Mouse (Mus musculus): ENCODE data around the gene Ntmt1.

DNA sequence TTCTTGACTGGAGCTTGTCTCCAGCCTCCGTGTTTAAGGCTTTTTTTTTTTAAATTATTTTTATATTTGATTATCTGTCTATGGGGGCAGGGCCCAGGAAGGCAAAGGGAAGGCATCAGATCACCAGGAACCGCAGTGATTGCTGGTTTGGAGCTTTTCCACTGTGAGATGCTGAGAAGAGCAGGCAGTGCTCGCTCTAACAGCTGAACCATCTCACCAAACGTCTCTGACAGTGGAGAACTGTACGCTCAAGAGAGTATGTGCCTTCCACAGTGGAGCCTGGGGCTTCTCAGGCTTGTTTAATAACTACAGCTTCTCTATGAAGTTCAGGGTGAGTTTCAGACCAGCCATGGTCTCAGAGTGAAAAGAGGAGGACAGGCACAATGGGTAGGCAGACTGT is 1.9 kb downstream of the Ntmt1 start:
- TF ChIP-seq POLR2A (IDR thresholded peaks at IDR 0.05; ENCODE audit: insufficient read length, low read depth) (no peak), MAX (IDR thresholded peaks at IDR 0.05; ENCODE audit: low read depth) (no peak), USF1 (IDR thresholded peaks at IDR 0.05; ENCODE audit: low read depth) (no peak), CEBPB (IDR thresholded peaks at IDR 0.05; ENCODE audit: insufficient read depth, poor library complexity, severe bottlenecking) (no peak), TCF3 (IDR thresholded peaks at IDR 0.05; ENCODE audit: insufficient read length, low read depth) (no peak), TCF12 (IDR thresholded peaks at IDR 0.05; ENCODE audit: insufficient read depth, poor library complexity, severe bottlenecking) (no peak), E2F4 (IDR thresholded peaks at IDR 0.05; ENCODE audit: insufficient read depth) (no peak), POLR2AphosphoS2 (IDR thresholded peaks at IDR 0.05; ENCODE audit: insufficient read length, low read depth) (no peak), REST (IDR thresholded peaks at IDR 0.05; ENCODE audit: insufficient read depth, insufficient read length) (no peak), MYOG (IDR thresholded peaks at IDR 0.05; ENCODE audit: control insufficient read depth in 1 of 3, insufficient read depth in 1 of 3, insufficient read length in 2 of 3, low read depth in 2 of 3) (no peak), SRF (IDR thresholded peaks at IDR 0.05; ENCODE audit: control insufficient read depth, insufficient read length, low read depth) (no peak)
